Mouse (Mus musculus) midbrain, embryonic 11.5 days (tissue): ENCODE measurements around the gene Yju2. TPM values are rescaled to one million over a fixed set of nuclear protein-coding genes. Genes with fewer than 3 reads are reported as not detected.

ENCODE experiments used
- ATAC-seq: fragments of 200-750 bp; cut with Nextera tagmentation; 2 replicates; pipeline ENCODE4 v1.8.0; 2017; ENCODE audit warnings: moderate TSS enrichment, moderate library complexity; ENCODE audit not compliant: low FRiP score
- DNase-seq: peaks from one replicate; pipeline ENCODE4 v3.0.0; 2015; ENCODE audit warnings: low spot score; ENCODE audit errors: missing footprints
- H3K27ac ChIP-seq: fragments of 300-500 bp; sonication (generic); 2 replicates; pipeline ENCODE4 v1.5.1; 2014; ENCODE audit warnings: low read depth, low read length
- H3K27me3 ChIP-seq: fragments of 300-500 bp; sonication (generic); 2 replicates; pipeline ENCODE4 v1.6.1; 2014; ENCODE audit warnings: mild to moderate bottlenecking, low read length, moderate library complexity, mixed read lengths; ENCODE audit not compliant: control insufficient read depth, insufficient read depth
- H3K36me3 ChIP-seq: fragments of 300-500 bp; sonication (generic); 2 replicates; pipeline ENCODE4 v1.6.1; 2014; ENCODE audit warnings: mild to moderate bottlenecking, low read length, moderate library complexity, mixed read lengths; ENCODE audit not compliant: control insufficient read depth, insufficient read depth
- H3K4me1 ChIP-seq: fragments of 300-500 bp; sonication (generic); 2 replicates; pipeline ENCODE4 v1.6.1; 2014; ENCODE audit warnings: low read length; ENCODE audit not compliant: control insufficient read depth, insufficient read depth
- H3K4me2 ChIP-seq: fragments of 300-500 bp; sonication (generic); 2 replicates; pipeline ENCODE4 v1.6.1; 2014; ENCODE audit warnings: mild to moderate bottlenecking, moderate library complexity
- H3K4me3 ChIP-seq: fragments of 300-500 bp; sonication (generic); 2 replicates; pipeline ENCODE4 v1.5.1; 2014; ENCODE audit warnings: low read depth, low read length
- H3K9ac ChIP-seq: fragments of 300-500 bp; sonication (generic); 2 replicates; pipeline ENCODE4 v1.6.1; 2014; ENCODE audit warnings: low read length
- H3K9me3 ChIP-seq: fragments of 300-500 bp; sonication (generic); 2 replicates; pipeline ENCODE4 v1.6.1; 2016; ENCODE audit warnings: low read length; ENCODE audit not compliant: control insufficient read depth
- WGBS: fragments of 180-500 bp; shearing (Covaris S2); extraction: QIAGEN DNeasy Blood & Tissue Kit; methylation state at CpG from one replicate; pipeline ENCODE4 v1.1.7; 2014; 5-methylcytosine and 5-hydroxymethylcytosine counted together
- polyA plus RNA-seq: library from polyadenylated mRNA; unstranded; fragments of >200 nt; fragmentation: Nextera tagmentation; extraction: Ambion mirVana; gene quantifications from 2 replicates; pipeline ENCODE4 v1.2.1, GENCODE M21; 2014

The Yju2 gene
- polyA plus RNA-seq, 1 experiment from 2014 or later = 24.4 TPM

DNA sequence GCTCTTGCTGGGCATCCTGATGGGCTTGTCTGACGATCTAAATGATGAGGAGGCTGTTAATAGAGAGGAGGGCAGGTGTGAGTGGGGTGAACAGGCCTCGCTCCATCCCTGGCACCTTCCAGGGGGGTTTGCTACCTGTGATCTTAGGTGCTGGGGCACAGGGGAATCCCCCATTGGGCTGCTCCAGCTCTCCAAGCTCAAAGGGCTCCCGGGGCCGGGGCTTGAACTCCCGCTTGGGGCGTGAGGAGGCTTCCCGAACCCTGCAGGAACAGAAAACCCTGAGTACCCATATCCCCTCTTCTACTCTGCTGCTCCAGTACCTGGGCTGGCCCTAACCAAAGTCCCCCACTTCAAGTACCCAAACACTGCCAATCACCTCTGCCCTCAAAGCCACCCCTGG, 58.9 kb downstream of the Yju2 start:
- WGBS = 87% methylated on average over 7 of the region's 7 CpGs
- Histone ChIP-seq H3K9me3 (no peaks in the 10 kb centered on the region), H3K27me3 (no peaks in the 10 kb centered on the region), H3K9ac (no peak overlapping the region), H3K27ac (no peak overlapping the region), H3K4me1 (peaks cover under 1% of the 10 kb centered on the region), H3K4me3 (no peak overlapping the region), H3K4me2 (no peak overlapping the region), H3K36me3 (peaks cover 26% of the 10 kb centered on the region)
- ATAC-seq = peak; percentile 3; the same call in 1 of the 2 replicates
- no peak for DNase-seq

Other genes starting within 250 kb of the Yju2 start
- 7.7 and 8.1 TPM in 2 replicates for gene Pot1b, start 246.5 kb upstream of the Yju2 start, polyA plus RNA-seq
- 0.11 TPM in 1 of 2 replicates, not detected in the other for gene Adgre4, start 209.1 kb upstream of the Yju2 start, polyA plus RNA-seq
- 9.2 TPM in 2 replicates for gene Zfp119a, start 80.2 kb upstream of the Yju2 start, polyA plus RNA-seq
- 12.9 and 14.0 TPM in 2 replicates for gene Zfp959, start 67.0 kb upstream of the Yju2 start, polyA plus RNA-seq
- 6.3 and 6.7 TPM in 2 replicates for gene Zfp119b, start 9.6 kb upstream of the Yju2 start, polyA plus RNA-seq
- gene Ebi3, start 6.5 kb upstream of the Yju2 start, polyA plus RNA-seq = 2.1 and 2.7 TPM in 2 replicates
- gene Shd, start 11.4 kb downstream of the Yju2 start, polyA plus RNA-seq = 81.9 and 89.1 TPM in 2 replicates
- 61.2 and 65.6 TPM in 2 replicates for gene Fsd1, start 27.4 kb downstream of the Yju2 start, polyA plus RNA-seq
- 3.6 and 4.5 TPM in 2 replicates for gene Stap2, start 46.5 kb downstream of the Yju2 start, polyA plus RNA-seq
- gene Mpnd, start 46.6 kb downstream of the Yju2 start, polyA plus RNA-seq = 146 and 158 TPM in 2 replicates
- 106 and 118 TPM in 2 replicates for gene Sh3gl1, start 77.5 kb downstream of the Yju2 start, polyA plus RNA-seq
- 20.7 and 24.7 TPM in 2 replicates for gene Chaf1a, start 81.3 kb downstream of the Yju2 start, polyA plus RNA-seq
- 43.2 and 48.4 TPM in 2 replicates for gene Ubxn6, start 115.9 kb downstream of the Yju2 start, polyA plus RNA-seq
- 104 and 121 TPM in 2 replicates for gene Hdgfl2, start 120.5 kb downstream of the Yju2 start, polyA plus RNA-seq
- gene Plin4, start 150.7 kb downstream of the Yju2 start, polyA plus RNA-seq = 0.05 and 0.07 TPM in 2 replicates
- gene Plin5, start 158.5 kb downstream of the Yju2 start, polyA plus RNA-seq = 0.07 TPM in 1 of 2 replicates, not detected in the other
- 0.15 TPM in 1 of 2 replicates, not detected in the other for gene Lrg1, start 162.9 kb downstream of the Yju2 start, polyA plus RNA-seq
- 1.9 TPM in 2 replicates for gene Sema6b, start 181.2 kb downstream of the Yju2 start, polyA plus RNA-seq
- gene Tnfaip8l1, start 203.4 kb downstream of the Yju2 start, polyA plus RNA-seq = 5.8 and 7.7 TPM in 2 replicates
- gene Mydgf, start 224.8 kb downstream of the Yju2 start, polyA plus RNA-seq = 52.3 and 57.7 TPM in 2 replicates